Mouse (Mus musculus) liver (tissue): ENCODE results near the gene Heatr5a.

Experiments used
- DNase-seq: peaks from one replicate; pipeline ENCODE4 v3.0.0-alpha.2; 2020; ENCODE audit warnings: mixed read lengths

The Heatr5a gene

GRCm38 (mm10) chr12:51971070-51971664 lies at the start of gene Heatr5a:
Heatr5a (minus strand) TSS chr12:51971321.
- DNase-seq, result peak; percentile 94

- DNase-seq, result no peak
These were observed 43.4 kb upstream of the Heatr5a start for GRCm38 (mm10) chr12:52014494-52015029.

- no peak for DNase-seq
These were observed 42.9 kb upstream of the Heatr5a start for GRCm38 (mm10) chr12:52014044-52014443.

GRCm38 (mm10) chr12:52013274-52013673 lies 42.2 kb upstream of the Heatr5a start:
- DNase-seq, result no peak

- no peak for DNase-seq
These were observed 41.0 kb upstream of the Heatr5a start for GRCm38 (mm10) chr12:52012159-52012558.

GRCm38 (mm10) chr12:52010630-52010961 lies 39.5 kb upstream of the Heatr5a start:
- no peak for DNase-seq

GRCm38 (mm10) chr12:52009928-52010629 lies 39.0 kb upstream of the Heatr5a start:
- no peak for DNase-seq

- no peak for DNase-seq
These were observed 35.5 kb upstream of the Heatr5a start for GRCm38 (mm10) chr12:52006633-52006994.

GRCm38 (mm10) chr12:52005877-52006632 lies 34.9 kb upstream of the Heatr5a start, which contains the start of gene Dtd2:
Dtd2 (minus strand) TSS chr12:52006501.
- peak; percentile 93 for DNase-seq

GRCm38 (mm10) chr12:52002746-52003145 lies 31.6 kb upstream of the Heatr5a start:
- DNase-seq, result no peak

GRCm38 (mm10) chr12:52001544-52001943 lies 30.4 kb upstream of the Heatr5a start:
- DNase-seq, result peak; percentile 52

GRCm38 (mm10) chr12:51998366-51998932 lies 27.3 kb upstream of the Heatr5a start:
- peak; percentile 60 for DNase-seq

GRCm38 (mm10) chr12:51995738-51996536 lies 24.8 kb upstream of the Heatr5a start:
- no peak for DNase-seq

- no peak for DNase-seq
These were observed 19.5 kb upstream of the Heatr5a start for GRCm38 (mm10) chr12:51990629-51991028.

- no peak for DNase-seq
These were observed 17.4 kb upstream of the Heatr5a start for GRCm38 (mm10) chr12:51988536-51988935.

- no peak for DNase-seq
These were observed 14.7 kb upstream of the Heatr5a start for GRCm38 (mm10) chr12:51985826-51986225.

- DNase-seq, result no peak
These were observed 14.1 kb upstream of the Heatr5a start for GRCm38 (mm10) chr12:51985163-51985748.

GRCm38 (mm10) chr12:51983625-51984024 lies 12.5 kb upstream of the Heatr5a start:
- DNase-seq, result no peak

- no peak for DNase-seq
These were observed 5.4 kb upstream of the Heatr5a start for GRCm38 (mm10) chr12:51976531-51976930.

GRCm38 (mm10) chr12:51974381-51974780 lies 3.3 kb upstream of the Heatr5a start:
- no peak for DNase-seq

- DNase-seq, result no peak
These were observed 1.3 kb upstream of the Heatr5a start for GRCm38 (mm10) chr12:51972269-51973065.
